Mouse (Mus musculus) embryonic stem cell, embryonic (primary cell): ENCODE results near the gene Casp3.

ENCODE experiments used
- CTCF ChIA-PET, 4 experiments: fragments of 300-600 bp in 2 of 4; fragments of 350-600 bp in 2 of 4; sonication (Branson Sonifier 250); formaldehyde crosslinking; loops; one replicate each; lab custom pipeline; 2022; ENCODE audit warnings: inconsistent platforms in 2 of 4; lab: Charles Lee
- POLR2A ChIA-PET, 4 experiments: fragments of 300-600 bp in 2 of 4; fragments of 350-600 bp in 2 of 4; sonication (Branson Sonifier 250); formaldehyde crosslinking; loops; one replicate each; lab custom pipeline; 2022; ENCODE audit warnings: antibody characterized with exemption in 4 of 4, inconsistent platforms in 1 of 4; lab: Charles Lee

Gene Casp3

GRCm38 (mm10) chr8:46627881-46628280, 10.8 kb downstream of the Casp3 start:
- ChIA-PET CTCF (interaction anchor here in 1 of 4 experiments (0.6 kb wide), 1 partner anchor 1908 kb away, joined by 4 read pairs; no protein-coding TSS in a partner anchor), POLR2A (interaction anchor here in 3 of 4 experiments (0.8 to 6.7 kb wide), 6 partner anchors 9 to 13 kb away, joined by 3 to 55 read pairs (median 4); partner anchors contain the start of genes Primpol (in 3 of the 3) and Casp3 (in 2 of the 3))

DNA sequence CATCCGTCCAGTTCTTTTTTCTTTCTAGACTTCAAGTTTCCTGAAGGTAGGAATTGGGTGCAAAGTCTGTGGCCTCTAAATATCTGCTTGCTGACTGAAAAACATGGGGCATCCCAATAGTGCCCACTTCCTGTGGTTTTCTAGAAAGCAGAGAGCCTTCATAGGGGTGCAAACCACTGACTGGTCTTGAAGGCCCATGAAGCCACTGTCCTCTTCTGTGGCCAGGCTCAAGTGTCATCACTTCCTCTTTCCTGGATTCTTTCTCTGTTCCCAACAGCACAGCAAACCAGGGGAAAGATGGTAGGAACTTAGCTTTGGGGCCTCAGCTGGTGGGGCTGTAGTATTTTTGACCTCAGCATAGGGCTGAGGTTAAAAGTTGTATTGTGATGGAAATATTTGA, 11.6 kb downstream of the Casp3 start:
- CTCF ChIA-PET, result no interaction called here
- POLR2A ChIA-PET, result interaction anchor here in 2 of 4 experiments (1.2 to 6.7 kb wide), 4 partner anchors 11 to 14 kb away, joined by 3 to 55 read pairs (median 20); partner anchors contain the start of genes Casp3 (in 2 of the 2) and Primpol (in 2 of the 2)

DNA sequence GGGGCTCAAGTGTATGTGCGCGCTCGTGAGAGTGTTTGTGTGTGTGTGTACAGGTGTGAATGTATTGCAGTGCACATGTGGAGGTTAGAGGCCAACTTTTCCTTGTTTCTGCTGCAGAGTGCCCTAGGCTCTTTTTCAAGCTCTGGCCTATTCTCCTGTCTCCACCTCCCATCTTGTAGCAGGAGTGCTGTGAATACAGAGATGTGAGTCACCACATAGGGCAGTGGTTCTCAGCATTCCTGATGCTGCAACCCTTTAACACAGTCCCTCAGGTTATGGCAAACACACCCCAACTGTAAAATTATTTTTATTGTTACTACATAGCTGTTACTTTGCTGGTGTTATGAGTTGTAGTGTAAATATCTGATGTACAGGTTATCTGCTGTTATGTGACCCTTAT, 13.3 kb downstream of the Casp3 start:
- ChIA-PET POLR2A (interaction anchor here in 2 of 4 experiments (2.8 to 6.7 kb wide), 2 partner anchors 12 kb away, joined by 21 to 55 read pairs; partner anchors contain the start of genes Casp3 (in 2 of the 2) and Primpol (in 2 of the 2)), CTCF (no interaction called here)

DNA sequence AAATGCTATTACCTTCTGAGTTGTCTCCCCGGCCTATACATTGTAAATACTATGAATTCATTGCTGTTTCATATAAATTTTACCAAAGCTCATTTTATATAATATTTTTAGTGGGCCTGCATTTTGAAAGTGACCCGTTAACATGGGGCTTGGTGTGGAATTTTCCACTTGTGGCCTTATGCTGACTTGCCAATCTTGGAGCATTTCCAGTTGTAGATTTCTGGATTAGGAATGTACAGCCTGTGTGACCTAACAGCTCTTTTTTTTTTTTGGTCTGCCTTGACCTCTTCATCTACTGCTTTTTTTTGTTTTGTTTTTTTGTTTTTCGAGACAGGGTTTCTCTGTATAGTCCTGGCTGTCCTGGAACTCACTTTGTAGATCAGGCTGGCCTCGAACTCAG, 13.8 kb downstream of the Casp3 start:
- POLR2A ChIA-PET, result interaction anchor here in 2 of 4 experiments (2.8 to 6.7 kb wide), 2 partner anchors 13 kb away, joined by 21 to 55 read pairs; partner anchors contain the start of genes Casp3 (in 2 of the 2) and Primpol (in 2 of the 2)
- CTCF ChIA-PET, result no interaction called here

DNA sequence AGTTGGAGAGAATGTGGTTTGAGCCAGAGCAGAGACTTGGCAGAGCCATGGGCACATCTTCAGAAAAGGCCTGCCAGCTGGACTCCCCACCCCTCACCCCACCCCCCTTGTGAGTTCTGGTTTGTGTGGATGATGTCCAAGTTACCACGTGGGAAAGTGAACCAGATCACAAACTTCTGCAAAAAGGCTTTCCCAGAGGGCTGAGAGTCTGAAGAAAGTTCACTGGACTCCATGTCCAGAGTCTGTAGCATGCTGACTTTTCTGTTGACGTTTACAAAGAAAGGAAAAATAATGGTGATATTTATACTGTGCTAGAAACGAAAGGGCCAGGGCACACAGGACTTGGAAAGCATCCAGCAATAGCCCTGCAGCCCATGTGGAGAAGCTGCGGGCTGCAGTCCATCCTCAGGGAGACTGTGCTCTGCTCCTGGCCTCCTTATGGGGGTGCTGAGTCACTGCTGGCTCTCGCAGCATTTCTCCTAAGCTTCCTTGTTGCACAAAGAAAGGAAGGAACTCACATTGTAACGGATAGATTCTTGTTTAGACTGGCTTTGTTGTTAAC, 22.0 kb downstream of the Casp3 start:
- ChIA-PET POLR2A (interaction anchor here in 3 of 4 experiments (0.7 to 5.4 kb wide), 10 partner anchors 9 to 297 kb away, joined by 3 to 46 read pairs (median 4); partner anchors contain the start of genes Casp3 (in 3 of the 3), Primpol (in 2 of the 3) and Cenpu (in 1 of the 3)), CTCF (no interaction called here)

DNA sequence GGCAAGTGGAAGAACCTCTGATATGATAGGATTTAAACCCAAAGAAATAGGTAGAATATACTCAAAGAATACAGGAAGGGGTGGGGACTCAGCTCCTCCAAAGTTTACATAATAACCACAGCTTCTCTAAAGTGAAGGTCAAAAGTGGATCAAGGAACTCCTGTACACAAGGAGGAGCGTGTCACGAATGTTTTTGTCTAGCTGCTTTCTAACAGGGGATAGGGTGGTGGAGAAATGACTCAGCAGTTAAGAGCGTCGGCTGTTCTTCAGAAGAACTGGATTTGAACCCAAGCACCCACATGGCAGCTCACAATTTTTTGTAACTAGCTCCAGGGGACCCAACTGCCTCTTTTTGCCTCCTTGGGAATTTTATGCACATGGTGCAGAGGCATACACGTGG, 22.8 kb downstream of the Casp3 start:
- POLR2A ChIA-PET, result interaction anchor here in 3 of 4 experiments (0.6 to 5.4 kb wide), 7 partner anchors 8 to 298 kb away, joined by 3 to 46 read pairs (median 4); partner anchors contain the start of genes Casp3 (in 2 of the 3), Primpol (in 2 of the 3) and Acsl1 (in 1 of the 3)
- CTCF ChIA-PET, result no interaction called here

GRCm38 (mm10) chr8:46641272-46641671, 24.2 kb downstream of the Casp3 start:
- CTCF ChIA-PET, result interaction anchor here in 1 of 4 experiments (0.6 kb wide), 1 partner anchor 302 kb away, joined by 3 read pairs; no protein-coding TSS in a partner anchor
- POLR2A ChIA-PET, result interaction anchor here in 2 of 4 experiments (0.6 to 5.4 kb wide), 4 partner anchors 23 to 532 kb away, joined by 3 to 46 read pairs (median 4); partner anchors contain the start of genes Casp3 (in 1 of the 2) and Primpol (in 1 of the 2)

- CTCF ChIA-PET, result interaction anchor here in 1 of 4 experiments (0.6 kb wide), 1 partner anchor 327 kb away, joined by 4 read pairs; no protein-coding TSS in a partner anchor
- POLR2A ChIA-PET, result interaction anchor here in 2 of 4 experiments (0.7 to 1.1 kb wide), 2 partner anchors 9 to 198 kb away, joined by 3 to 4 read pairs; no protein-coding TSS in a partner anchor
Measured at GRCm38 (mm10) chr8:46648421-46648820, 31.3 kb downstream of the Casp3 start.

DNA sequence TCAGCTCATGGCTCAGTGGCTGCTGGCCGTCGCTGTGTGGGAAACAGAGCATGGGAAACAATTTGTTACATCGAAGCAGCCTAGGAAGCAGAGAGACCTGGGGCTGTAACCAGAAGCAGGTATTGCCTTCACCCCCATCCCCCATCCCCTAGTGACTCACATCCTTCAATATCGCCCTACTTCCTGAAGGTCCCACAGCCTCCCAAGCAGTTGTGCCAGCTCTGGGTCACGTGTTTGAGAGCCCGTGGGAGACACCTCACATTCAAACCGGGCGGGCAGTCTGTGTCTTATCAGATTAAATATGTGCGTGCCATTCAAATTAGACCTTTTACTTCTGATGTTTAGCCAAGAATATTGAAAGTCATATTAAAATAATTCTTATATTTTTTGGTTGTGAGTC, 34.8 kb downstream of the Casp3 start:
- ChIA-PET CTCF (no interaction called here), POLR2A (interaction anchor here in 1 of 4 experiments (1.1 kb wide), 1 partner anchor 35 kb away, joined by 4 read pairs; the partner anchor contains the start of genes Casp3 and Primpol)

- POLR2A ChIA-PET, result no interaction called here
- CTCF ChIA-PET, result no interaction called here
Measured at GRCm38 (mm10) chr8:46655919-46656318, 38.8 kb downstream of the Casp3 start.

DNA sequence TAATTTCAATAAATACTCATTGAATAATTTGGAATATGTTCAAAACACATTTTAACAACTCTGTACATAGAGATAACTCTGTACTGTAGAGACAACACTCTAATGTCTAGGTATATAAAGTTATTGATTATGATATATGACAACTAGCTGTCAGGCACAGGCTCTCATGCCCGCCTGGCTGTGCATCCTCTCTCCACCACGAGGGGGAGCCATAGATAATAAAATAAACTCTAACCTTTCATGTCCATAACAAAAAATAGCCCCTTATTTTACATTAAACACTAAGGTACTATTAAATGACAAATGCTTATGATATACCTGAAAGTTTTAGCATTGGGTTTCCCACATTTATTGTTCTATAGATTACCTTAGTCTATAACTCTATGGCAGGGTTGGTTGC, 54.4 kb downstream of the Casp3 start:
- POLR2A ChIA-PET, result interaction anchor here in 1 of 4 experiments (0.7 kb wide), 1 partner anchor 54 kb away, joined by 4 read pairs; the partner anchor contains the start of genes Casp3 and Primpol

GRCm38 (mm10) chr8:46680671-46681365, 63.7 kb downstream of the Casp3 start:
- ChIA-PET CTCF (interaction anchor here in 1 of 4 experiments (0.6 to 0.7 kb wide), 2 partner anchors 44 to 67 kb away, joined by 3 read pairs; no protein-coding TSS in a partner anchor), POLR2A (no interaction called here)

More for the DNA sequence above, 54.4 kb downstream of the Casp3 start:
- CTCF ChIA-PET, result interaction anchor here in 2 of 4 experiments (0.6 to 1.0 kb wide), 2 partner anchors 149 to 700 kb away, joined by 4 to 8 read pairs; no protein-coding TSS in a partner anchor

DNA sequence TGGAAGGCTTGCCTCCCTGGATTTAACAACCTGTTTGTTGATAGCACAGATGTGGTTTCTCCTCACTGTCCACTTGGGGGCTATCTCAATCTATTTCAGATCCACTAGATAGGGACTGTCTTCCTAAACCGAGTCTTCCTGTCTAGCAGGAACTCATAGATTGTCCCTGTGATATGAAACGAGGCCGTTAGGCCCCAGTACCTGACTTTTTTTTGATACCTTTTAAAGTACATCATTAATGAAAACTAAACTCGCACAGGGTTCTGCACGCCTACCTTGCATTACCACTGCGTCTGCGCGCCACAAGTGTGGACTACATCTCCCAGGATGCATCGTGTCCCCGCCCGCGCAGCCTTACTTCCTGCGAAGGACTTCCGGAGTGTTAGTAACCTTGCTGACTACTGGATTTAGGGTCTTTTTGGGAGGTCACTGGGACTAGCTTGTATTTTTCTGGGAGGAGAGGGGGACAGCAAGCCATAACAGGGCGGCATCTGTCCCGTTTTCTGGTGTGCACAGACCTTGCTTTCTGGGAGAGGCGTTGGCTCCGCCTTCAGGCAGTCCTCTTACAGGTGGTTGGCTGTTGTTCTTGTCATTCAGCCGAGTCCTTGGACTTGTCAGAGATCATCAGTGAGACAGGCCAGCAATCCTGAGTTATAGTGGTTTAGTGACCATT, 69.7 kb downstream of the Casp3 start:
- CTCF ChIA-PET, result interaction anchor here in 1 of 4 experiments (0.8 to 1.0 kb wide), 2 partner anchors 434 to 684 kb away, joined by 3 read pairs; no protein-coding TSS in a partner anchor
- POLR2A ChIA-PET, result no interaction called here
